Mouse (Mus musculus): Measurements from ENCODE around the gene Slc35b2.

- TF ChIP-seq POLR2A (IDR thresholded peaks at IDR 0.05; ENCODE audit: borderline replicate concordance, control insufficient read depth, low read depth, low read length) = no peak; the same call in 1 of the 2 replicates
- no peak for TF ChIP-seq CTCF (IDR thresholded peaks at IDR 0.05; ENCODE audit: control insufficient read depth, insufficient read depth, low read length)
Observed at GRCm38 (mm10) chr17:45517549-45518215, 46.0 kb upstream of the Slc35b2 start.
